Mouse (Mus musculus): ENCODE measurements at regions not wholly inside any gene's neighbourhood (a gene's known extent, or its start where the extent isn't known, plus 50 kb on each side); places are given as distances from the start of the nearest gene placed in this dataset.

DNA sequence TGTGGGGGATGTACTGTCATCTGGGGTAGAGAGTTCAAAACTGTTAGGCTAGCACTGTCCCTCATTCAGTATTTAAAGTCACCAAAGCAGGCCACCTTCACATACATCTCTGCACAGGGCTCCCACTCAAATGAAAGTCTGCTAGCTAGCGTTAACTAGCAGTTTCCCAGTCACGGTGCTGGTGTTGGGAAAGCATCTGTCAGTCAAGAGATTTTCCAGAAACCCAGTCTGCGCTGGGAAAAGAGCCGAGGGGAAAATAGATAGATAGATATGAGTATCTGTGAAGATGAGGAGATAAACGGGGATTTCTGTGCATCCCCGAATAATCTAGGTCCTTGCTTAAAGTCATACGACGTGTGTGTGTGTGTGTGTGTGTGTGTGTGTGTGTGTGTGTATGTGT, 110.6 kb downstream of the Gadd45g start:
- ATAC-seq: no peak
- no peaks in the 10 kb centered on the region for H3K27me3 ChIP-seq (replicated peaks; ENCODE audit: control insufficient read depth, insufficient read depth, low read length)
- H3K4me3 ChIP-seq (ENCODE audit: low read depth, low read length): no peak overlapping the region
- 71% methylated on average over 8 of the region's 8 CpGs for WGBS
- no peaks in the 10 kb centered on the region for H3K9me3 ChIP-seq (ENCODE audit: control insufficient read depth)
- H3K36me3 ChIP-seq (ENCODE audit: control insufficient read depth, insufficient read depth): no peaks in the 10 kb centered on the region
- TF ChIP-seq CTCF (IDR thresholded peaks at IDR 0.05; ENCODE audit: low read depth): no peak
- no peaks in the 10 kb centered on the region for H3K4me1 ChIP-seq (replicated peaks; ENCODE audit: control insufficient read depth, insufficient read depth, low read length)
- H3K4me2 ChIP-seq (replicated peaks; ENCODE audit: low read depth): no peak overlapping the region
- H3K27ac ChIP-seq (ENCODE audit: low read depth, low read length): no peak overlapping the region
- H3K9ac ChIP-seq (ENCODE audit: low read depth, low read length): no peak overlapping the region

DNA sequence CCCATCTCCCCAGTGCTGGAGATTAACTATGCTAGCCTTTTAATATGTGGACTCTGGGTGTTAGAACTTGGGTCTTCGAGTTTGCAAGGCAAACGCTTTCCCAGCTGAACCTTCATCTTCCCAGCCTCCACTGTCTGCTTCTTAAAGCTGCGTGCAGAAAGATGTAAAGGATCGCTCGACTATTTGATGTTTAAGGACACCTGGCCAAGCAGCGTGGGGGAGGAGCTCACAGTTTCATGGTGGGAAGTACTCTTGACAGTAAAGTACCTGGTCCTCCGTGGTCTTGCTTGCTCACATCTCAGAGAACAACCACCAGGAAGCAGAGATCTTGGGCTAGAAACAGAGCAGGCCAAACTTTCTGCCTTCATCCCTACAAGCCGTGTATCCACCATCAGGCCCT, 113.1 kb downstream of the Gadd45g start:
- ATAC-seq: no peak
- H3K4me3 ChIP-seq (ENCODE audit: low read depth, low read length): no peak overlapping the region
- no peak for TF ChIP-seq CTCF (IDR thresholded peaks at IDR 0.05; ENCODE audit: low read depth)
- H3K27me3 ChIP-seq (replicated peaks; ENCODE audit: control insufficient read depth, insufficient read depth, low read length): no peaks in the 10 kb centered on the region
- no peak overlapping the region for H3K9ac ChIP-seq (ENCODE audit: low read depth, low read length)
- no peak overlapping the region for H3K27ac ChIP-seq (ENCODE audit: low read depth, low read length)
- WGBS: 86% methylated on average over 8 of the region's 8 CpGs
- no peaks in the 10 kb centered on the region for H3K36me3 ChIP-seq (ENCODE audit: control insufficient read depth, insufficient read depth)
- no peak overlapping the region for H3K4me2 ChIP-seq (replicated peaks; ENCODE audit: low read depth)
- no peaks in the 10 kb centered on the region for H3K9me3 ChIP-seq (ENCODE audit: control insufficient read depth)
- H3K4me1 ChIP-seq (replicated peaks; ENCODE audit: control insufficient read depth, insufficient read depth, low read length): 0 out of 2 replicates have a peak, but pooled peaks cover 6% of the 10 kb centered on the region

DNA sequence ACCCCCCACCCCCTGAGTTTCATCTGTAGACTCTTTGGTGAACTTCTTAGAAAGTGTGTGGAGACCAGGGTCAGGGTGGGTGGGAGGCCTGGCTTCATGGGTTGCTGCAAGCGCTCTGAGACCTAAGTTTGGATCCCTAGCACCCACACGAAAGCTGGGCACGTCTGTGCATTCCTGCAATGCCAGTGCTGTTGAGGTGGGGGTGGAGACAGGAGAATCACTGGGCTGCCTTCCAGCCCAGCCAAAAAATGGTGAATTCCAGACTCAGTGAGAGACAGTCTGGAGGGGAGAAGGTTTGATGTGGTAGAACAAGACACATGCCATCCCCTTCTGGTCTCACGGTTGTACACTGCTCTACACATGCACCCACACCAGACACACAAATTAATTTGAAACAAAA, 113.8 kb downstream of the Gadd45g start:
- WGBS: 83% methylated on average over 4 of the region's 4 CpGs
- TF ChIP-seq CTCF (IDR thresholded peaks at IDR 0.05; ENCODE audit: low read depth): no peak

DNA sequence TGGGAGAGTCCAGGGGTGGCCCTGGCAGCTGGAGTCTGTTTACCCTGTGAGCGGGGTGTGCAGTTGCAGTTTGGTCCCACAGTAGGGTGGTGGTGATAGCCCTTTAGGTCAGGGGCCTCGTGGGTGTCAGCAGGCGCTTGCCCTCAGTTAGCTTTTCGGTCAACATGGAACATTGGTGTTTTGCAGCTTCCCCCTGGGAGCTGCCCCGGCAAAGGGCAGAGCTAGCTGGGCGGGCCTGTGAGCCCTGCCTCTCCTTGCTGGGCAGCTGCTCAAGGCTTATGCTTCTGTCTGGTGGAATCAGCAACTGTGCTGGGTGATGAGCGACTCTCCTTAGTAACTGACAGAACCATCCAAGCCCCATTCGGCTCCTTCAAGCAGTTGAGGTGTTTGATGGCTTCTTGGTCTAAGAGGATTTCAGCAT, 115.7 kb downstream of the Gadd45g start:
- no peak for TF ChIP-seq CTCF (IDR thresholded peaks at IDR 0.05; ENCODE audit: low read depth)
- WGBS: 60% methylated on average over 8 of the region's 8 CpGs
- H3K4me3 ChIP-seq (ENCODE audit: low read depth, low read length): no peak overlapping the region
- 0 out of 2 replicates have a peak, but pooled peaks cover 6% of the 10 kb centered on the region for H3K4me1 ChIP-seq (replicated peaks; ENCODE audit: control insufficient read depth, insufficient read depth, low read length)
- no peak overlapping the region for H3K27ac ChIP-seq (ENCODE audit: low read depth, low read length)
- H3K9ac ChIP-seq (ENCODE audit: low read depth, low read length): no peak overlapping the region
- no peak overlapping the region for H3K4me2 ChIP-seq (replicated peaks; ENCODE audit: low read depth)
- H3K36me3 ChIP-seq (ENCODE audit: control insufficient read depth, insufficient read depth): no peaks in the 10 kb centered on the region
- ATAC-seq: no peak
- no peaks in the 10 kb centered on the region for H3K27me3 ChIP-seq (replicated peaks; ENCODE audit: control insufficient read depth, insufficient read depth, low read length)
- no peaks in the 10 kb centered on the region for H3K9me3 ChIP-seq (ENCODE audit: control insufficient read depth)

More for the DNA sequence above, 113.8 kb downstream of the Gadd45g start:
- Histone ChIP-seq H3K4me3 (ENCODE audit: low read depth, low read length) (no peak overlapping the region), H3K4me2 (replicated peaks; ENCODE audit: low read depth) (no peak overlapping the region), H3K36me3 (ENCODE audit: control insufficient read depth, insufficient read depth) (no peaks in the 10 kb centered on the region), H3K9me3 (ENCODE audit: control insufficient read depth) (no peaks in the 10 kb centered on the region), H3K4me1 (replicated peaks; ENCODE audit: control insufficient read depth, insufficient read depth, low read length) (0 out of 2 replicates have a peak, but pooled peaks cover 6% of the 10 kb centered on the region), H3K27ac (ENCODE audit: low read depth, low read length) (no peak overlapping the region), H3K27me3 (replicated peaks; ENCODE audit: control insufficient read depth, insufficient read depth, low read length) (no peaks in the 10 kb centered on the region), H3K9ac (ENCODE audit: low read depth, low read length) (no peak overlapping the region)
- no peak for ATAC-seq

DNA sequence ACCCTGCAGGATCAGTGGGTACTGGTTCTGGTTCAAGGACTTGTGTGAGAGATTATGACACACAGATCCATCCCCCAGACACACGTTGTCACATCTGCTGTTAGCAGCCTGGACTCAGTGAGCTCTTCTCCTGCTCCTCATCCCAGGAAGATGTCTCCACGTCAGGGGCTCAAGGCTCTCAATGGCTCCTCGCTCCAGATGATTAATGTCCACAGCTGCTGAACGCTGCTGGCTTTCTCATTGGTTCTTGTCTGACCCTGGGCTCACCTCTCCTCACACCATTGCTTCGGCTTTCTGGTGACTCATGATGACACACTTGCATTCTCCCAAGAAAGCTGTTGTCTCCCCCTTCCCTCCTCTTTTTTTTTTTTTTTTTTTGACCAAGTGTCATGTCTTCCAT, 116.2 kb downstream of the Gadd45g start:
- no peak for TF ChIP-seq CTCF (IDR thresholded peaks at IDR 0.05; ENCODE audit: low read depth)
- ATAC-seq: no peak
- no peaks in the 10 kb centered on the region for H3K9me3 ChIP-seq (ENCODE audit: control insufficient read depth)
- no peaks in the 10 kb centered on the region for H3K36me3 ChIP-seq (ENCODE audit: control insufficient read depth, insufficient read depth)
- H3K9ac ChIP-seq (ENCODE audit: low read depth, low read length): no peak overlapping the region
- H3K27ac ChIP-seq (ENCODE audit: low read depth, low read length): no peak overlapping the region
- no peaks in the 10 kb centered on the region for H3K27me3 ChIP-seq (replicated peaks; ENCODE audit: control insufficient read depth, insufficient read depth, low read length)
- H3K4me2 ChIP-seq (replicated peaks; ENCODE audit: low read depth): no peak overlapping the region
- no peak overlapping the region for H3K4me3 ChIP-seq (ENCODE audit: low read depth, low read length)
- 65% methylated on average over 5 of the region's 5 CpGs for WGBS
- H3K4me1 ChIP-seq (replicated peaks; ENCODE audit: control insufficient read depth, insufficient read depth, low read length): 0 out of 2 replicates have a peak, but pooled peaks cover 6% of the 10 kb centered on the region

DNA sequence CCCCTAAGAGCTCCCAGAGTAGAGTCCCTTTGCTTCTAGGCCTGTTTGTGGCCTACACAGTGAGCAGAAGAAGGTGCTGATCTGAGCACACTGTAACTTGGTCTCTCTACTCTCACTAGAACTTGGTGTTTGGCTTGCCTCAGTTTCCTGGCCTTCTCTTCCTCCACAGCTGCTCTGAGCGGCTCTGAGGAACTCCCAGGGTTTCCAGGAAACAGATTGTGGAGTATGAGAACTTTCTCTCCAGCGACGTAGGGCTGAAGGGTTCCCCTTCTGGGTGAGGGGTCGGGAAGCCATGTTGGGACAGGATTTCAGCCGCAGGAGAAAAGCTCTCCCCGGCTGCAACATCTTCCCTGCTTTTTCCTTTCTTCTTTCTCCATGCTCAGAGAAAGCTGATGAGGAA, 117.5 kb downstream of the Gadd45g start:
- H3K9me3 ChIP-seq (ENCODE audit: control insufficient read depth): no peaks in the 10 kb centered on the region

DNA sequence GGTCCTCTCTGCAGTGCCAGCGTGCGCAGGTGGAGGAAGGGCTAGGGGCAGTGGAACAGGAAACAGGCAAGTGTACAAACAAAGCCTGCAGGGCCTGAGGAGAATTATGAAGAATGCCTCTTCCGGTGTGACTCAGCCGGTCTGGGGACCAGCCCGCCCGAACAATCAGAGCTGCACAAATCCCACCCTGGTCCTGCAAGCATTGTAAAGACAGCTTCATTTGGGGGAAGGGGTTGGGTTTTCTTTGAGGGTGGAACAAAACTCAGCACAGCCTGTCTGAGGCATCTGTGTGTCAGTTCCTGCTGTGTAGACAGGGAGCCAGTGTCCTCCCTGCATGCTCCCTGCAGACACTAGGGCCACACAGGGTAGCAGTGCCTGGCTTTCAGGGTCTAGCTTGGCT, 117.9 kb downstream of the Gadd45g start:
- TF ChIP-seq CTCF (IDR thresholded peaks at IDR 0.05; ENCODE audit: low read depth): no peak
- H3K4me1 ChIP-seq (replicated peaks; ENCODE audit: control insufficient read depth, insufficient read depth, low read length): 0 out of 2 replicates have a peak, but pooled peaks cover 6% of the 10 kb centered on the region
- 26% methylated on average over 6 of the region's 6 CpGs for WGBS
- no peaks in the 10 kb centered on the region for H3K27me3 ChIP-seq (replicated peaks; ENCODE audit: control insufficient read depth, insufficient read depth, low read length)
- H3K4me2 ChIP-seq (replicated peaks; ENCODE audit: low read depth): no peak overlapping the region
- H3K9me3 ChIP-seq (ENCODE audit: control insufficient read depth): no peaks in the 10 kb centered on the region
- no peak overlapping the region; the same call in 1 of the 2 replicates for H3K9ac ChIP-seq (ENCODE audit: low read depth, low read length)
- no peak overlapping the region for H3K27ac ChIP-seq (ENCODE audit: low read depth, low read length)
- 0 out of 2 replicates have a peak, but pooled peaks have one; percentile 17 for ATAC-seq
- H3K36me3 ChIP-seq (ENCODE audit: control insufficient read depth, insufficient read depth): no peaks in the 10 kb centered on the region
- no peak overlapping the region for H3K4me3 ChIP-seq (ENCODE audit: low read depth, low read length)

More for the DNA sequence above, 117.5 kb downstream of the Gadd45g start:
- Histone ChIP-seq H3K4me1 (replicated peaks; ENCODE audit: control insufficient read depth, insufficient read depth, low read length) (0 out of 2 replicates have a peak, but pooled peaks cover 6% of the 10 kb centered on the region), H3K4me2 (replicated peaks; ENCODE audit: low read depth) (no peak overlapping the region), H3K9ac (ENCODE audit: low read depth, low read length) (no peak overlapping the region; the same call in 1 of the 2 replicates), H3K4me3 (ENCODE audit: low read depth, low read length) (no peak overlapping the region), H3K27ac (ENCODE audit: low read depth, low read length) (0 out of 2 replicates have a peak overlapping the region, but pooled peaks have one; percentile 2), H3K36me3 (ENCODE audit: control insufficient read depth, insufficient read depth) (no peaks in the 10 kb centered on the region), H3K27me3 (replicated peaks; ENCODE audit: control insufficient read depth, insufficient read depth, low read length) (no peaks in the 10 kb centered on the region)
- 63% methylated on average over 6 of the region's 6 CpGs for WGBS
- no peak for TF ChIP-seq CTCF (IDR thresholded peaks at IDR 0.05; ENCODE audit: low read depth)
- ATAC-seq: no peak
